Mouse (Mus musculus) B cell, adult 2 months (primary cell): Measurements from ENCODE around the gene Cdh4.

ENCODE experiments used
- DNase-seq, 2 experiments: peaks; one replicate each; pipeline ENCODE4 v3.0.0; 2022

Gene Cdh4

DNA sequence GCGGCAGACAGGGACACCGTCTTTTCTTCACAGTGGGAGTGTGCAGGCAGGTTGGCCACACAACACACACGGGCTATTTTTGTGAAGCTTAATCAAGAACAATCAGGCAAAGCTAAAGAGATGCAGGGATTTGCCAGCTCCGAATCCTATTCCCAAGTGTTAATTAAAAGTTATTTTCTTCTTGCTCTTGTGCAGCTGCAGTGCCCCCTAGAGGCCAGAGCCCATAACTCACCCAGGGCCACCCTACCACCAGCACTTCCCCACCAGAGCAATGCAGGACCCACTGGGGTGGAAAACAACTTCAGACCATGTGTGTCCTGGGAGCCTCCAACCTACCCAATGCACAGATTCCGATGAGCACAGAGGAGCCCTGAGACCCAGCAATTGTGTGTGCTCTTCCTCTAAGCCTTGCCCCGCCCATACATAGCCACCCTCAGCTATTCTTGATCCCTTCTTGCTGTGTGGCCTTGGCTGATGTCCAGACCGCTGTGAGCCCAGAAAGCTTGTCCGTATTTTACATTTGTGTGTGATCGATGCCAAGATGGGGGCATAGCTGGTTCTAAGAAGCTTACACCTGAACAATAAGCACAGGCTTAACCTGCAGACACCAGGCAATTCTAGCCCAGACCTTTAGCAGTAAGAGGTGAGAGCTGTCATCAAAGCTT is 435.5 kb downstream of the Cdh4 start:
- peak; percentile 58 to 63 for DNase-seq

DNA sequence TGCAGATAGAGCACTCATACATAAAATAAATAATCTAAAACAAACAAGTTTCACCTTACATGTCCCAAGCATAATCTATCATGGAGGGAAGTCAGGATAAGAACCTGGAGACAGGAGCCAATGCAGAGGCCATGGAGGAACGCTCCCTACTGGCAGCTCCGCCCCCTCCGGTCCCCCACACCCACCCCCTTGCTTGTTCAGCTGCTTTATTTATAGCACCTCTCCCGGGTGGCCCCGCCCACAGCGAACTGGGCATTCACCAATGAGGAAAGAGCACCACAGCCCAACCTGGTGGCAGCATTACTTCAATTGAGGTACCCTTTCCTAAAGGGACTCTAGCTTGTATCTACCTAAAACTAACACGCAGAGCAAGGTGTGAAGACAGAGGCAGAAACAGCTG is 442.3 kb downstream of the Cdh4 start:
- no peak for DNase-seq

DNA sequence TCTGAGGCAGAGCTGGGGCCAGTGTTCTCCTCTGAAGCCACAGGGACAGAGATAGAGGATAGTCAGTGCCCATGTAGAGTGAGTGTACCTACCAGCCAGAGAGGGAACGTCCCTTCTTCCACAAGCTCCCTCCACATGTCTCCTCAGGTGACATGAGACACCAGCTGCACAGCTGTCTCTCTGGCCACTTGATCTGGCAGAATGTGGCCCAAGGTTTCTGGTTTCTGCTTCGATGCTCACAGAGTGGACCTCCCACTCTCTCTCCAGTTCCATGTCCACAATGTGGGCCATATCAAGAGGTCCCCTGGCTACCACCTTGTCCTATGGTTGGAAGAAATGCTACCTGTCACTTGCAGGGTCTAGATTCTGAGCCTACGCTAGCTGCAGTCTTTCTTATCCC is 448.8 kb downstream of the Cdh4 start:
- DNase-seq = no peak

DNA sequence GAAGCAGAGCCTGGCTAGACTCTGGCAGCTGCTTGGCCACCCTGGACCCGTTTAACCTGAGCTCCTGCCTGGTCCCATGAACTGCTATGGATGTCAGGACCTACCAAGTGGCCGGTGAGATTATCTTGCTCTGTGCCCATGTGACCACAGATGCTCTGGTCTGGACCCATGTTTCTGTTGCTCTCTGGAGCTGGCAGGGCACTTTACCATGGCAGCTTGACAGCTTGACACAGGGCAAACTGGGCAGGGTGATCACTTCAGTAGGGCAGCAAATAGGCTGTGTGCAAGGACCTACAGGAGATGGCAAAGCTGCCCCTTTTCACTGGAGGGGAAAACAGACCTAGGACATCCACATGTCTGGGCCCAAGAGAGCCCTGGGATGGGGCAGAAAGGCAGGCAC is 454.7 kb downstream of the Cdh4 start:
- DNase-seq = no peak

DNA sequence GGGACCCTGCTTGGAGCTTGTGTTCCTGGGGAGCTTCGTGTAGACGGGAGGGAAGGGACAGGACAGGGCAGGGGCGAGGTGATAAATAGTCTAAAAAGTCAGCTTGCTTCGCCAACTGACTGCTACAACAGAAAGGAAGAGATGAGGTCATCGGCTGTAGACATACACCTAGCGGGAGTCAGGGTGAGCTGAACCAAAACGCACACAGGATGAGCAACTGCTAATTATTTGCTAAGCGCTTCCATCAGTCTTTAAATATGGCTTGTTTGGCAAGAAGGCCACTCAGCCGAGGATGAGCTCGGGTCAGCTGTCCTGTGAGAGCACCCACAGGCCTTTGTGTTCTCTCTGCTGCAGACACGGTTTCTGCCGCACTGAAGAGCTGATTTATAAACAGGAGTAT is 470.7 kb downstream of the Cdh4 start:
- no peak for DNase-seq

DNA sequence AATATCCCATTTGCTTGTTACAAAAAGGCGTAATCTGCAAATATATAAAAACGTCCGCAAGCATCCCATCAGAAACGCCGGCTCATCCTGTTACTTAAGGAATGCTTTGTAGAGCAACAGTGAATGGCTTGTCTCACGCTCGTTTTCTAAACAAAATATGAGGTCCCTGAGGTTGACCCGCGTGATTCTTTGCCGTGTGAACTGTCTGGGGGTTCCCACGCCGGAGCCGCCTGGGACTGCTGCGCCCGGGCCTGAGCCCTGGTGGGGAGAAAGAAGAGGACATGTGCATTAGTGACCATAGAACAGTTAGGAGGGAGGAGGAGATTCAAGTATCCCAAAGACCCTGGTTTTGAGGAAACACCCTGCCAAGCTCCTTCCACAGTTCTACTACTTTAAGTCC is 471.1 kb downstream of the Cdh4 start:
- no peak for DNase-seq

DNA sequence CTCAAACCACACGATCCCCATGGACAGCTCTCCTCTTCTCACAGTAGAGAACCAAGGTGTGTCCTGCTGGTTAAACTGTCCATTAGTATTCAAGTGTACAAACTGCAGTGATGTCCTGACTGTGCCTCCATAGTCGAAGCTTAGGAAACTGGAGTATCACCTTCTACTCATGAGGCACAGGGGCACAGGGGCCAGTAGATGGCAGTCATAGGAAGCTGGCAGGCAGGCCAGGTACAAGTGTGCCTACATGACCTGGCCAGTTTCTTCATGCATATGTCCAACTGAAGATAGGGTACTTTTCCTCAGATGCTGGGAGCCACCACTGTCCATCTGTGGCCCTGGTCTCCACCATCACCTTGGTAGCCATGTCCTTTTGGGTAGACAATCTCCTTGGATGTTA is 472.0 kb downstream of the Cdh4 start:
- no peak for DNase-seq

DNA sequence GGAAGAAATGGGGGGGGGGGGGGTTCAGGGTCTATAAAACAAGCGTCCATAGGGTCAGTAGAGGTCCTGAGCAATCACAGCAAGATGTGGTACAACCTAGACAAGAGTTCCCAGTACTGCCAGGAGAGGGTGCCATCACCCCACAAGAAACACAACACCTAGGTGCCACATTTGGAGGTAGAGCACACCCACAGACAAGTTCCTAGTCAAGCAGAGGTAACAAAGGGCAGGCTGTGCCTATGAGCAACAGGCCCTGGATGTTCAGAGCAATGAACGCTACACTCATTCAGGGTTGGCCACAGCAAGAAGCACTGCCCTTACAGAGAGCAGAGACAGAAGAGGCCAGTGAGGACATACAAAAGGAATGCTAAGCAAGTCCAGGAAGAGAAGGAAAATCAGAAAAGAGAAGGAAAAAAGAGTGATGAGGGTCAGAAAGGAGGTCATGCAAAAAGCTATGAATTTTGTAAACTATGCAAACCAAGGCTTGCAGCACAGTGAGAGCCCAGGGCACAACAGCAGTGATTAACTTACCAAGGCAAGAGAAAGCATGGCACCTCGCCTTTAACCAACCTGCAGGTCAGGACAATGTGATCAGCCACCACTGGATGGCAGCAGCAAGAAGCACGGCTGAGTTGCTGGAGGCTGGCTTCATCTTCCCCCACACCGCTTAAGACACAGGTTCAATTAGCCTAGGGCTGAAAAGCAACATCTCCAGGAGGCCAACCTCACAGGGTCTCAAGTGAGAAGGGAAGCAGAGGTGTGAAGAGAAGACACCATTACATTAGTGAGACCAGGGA is 474.8 kb downstream of the Cdh4 start:
- peak; percentile 78 to 82 for DNase-seq

DNA sequence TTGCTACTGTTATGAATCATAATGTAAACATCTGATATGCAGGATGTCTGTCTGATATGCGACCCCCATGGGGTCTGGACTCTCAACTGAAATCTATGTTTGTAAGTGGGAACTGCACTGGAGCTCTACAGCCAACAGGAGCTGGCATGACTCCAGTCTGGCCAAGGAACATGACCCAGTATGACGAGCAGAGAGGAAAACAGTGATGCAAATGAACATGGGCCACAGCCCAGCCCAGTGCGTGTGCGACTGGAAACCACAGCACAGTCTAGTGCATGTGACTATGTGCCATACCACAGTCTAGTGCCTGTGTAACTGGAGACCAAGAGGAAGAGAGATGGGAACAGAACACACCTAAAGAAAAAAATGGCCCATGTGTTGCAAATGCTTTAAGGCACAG is 477.8 kb downstream of the Cdh4 start:
- no peak for DNase-seq

DNA sequence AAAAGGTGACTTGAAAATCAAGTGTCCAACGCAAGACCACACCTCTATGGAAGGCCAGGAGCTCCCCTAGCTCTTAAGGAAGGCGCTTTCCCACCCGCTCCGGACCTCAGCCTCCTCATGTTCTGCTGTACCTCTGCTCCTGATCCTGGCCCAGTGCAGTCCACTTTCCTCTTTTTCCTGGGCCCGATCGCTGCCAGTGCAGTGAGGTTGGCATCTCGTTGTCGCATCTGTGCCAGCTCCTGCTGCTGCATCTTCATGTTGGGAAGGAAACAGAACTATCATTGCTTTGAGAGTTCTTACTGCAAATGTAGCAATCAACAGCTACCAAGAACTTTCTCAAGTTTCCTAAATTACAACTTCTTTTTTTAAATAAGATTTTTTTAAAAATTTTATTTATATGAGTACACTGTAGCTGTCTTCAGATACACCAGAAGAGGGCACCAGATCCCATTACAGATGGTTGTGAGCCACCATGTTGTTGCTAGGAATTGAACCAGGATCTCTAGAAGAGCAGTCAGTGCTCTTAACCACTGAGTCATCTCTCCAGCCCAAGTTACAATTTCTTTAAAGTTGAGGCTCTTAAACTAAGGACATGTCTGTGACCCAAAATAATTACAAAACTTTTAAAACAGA is 478.9 kb downstream of the Cdh4 start:
- DNase-seq = peak; percentile 9 to 12

DNA sequence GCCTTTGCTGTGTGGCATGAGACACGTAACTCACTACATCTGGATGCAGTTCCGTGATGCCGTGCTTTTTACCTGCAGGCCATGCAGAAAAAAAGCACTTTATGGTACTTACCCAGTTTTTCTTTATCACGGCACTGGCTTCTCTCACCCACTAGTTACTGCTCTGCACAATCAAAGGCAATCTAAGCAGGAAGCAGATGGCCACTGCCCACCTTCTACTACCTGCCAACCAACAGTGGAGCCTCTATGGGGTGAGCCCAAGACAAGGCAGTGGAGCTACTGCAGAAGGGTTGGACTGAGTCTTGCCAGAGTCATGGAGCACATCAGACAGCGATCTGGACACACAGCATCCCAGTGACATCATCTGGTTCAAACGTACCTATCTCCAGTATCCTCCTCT is 481.8 kb downstream of the Cdh4 start:
- no peak for DNase-seq

DNA sequence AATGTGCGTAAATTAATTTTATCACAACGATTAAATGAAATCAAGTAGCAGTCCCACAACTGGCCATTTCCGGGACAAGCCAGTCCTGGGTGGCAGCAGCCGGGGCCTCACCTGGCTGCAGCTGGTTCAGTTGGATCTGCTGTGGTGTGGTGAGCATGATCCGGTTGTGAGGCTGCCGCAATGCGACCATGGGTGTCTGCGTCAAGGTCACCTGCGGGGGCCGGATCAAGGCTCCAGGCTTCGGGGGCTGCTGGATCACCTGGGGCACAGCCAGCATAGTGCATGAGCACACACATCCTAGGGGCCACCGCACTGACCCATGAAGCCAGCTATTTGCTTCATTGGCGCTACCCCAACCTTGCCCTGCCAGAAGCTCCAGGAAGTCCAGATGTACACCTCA is 486.9 kb downstream of the Cdh4 start:
- DNase-seq = no peak

DNA sequence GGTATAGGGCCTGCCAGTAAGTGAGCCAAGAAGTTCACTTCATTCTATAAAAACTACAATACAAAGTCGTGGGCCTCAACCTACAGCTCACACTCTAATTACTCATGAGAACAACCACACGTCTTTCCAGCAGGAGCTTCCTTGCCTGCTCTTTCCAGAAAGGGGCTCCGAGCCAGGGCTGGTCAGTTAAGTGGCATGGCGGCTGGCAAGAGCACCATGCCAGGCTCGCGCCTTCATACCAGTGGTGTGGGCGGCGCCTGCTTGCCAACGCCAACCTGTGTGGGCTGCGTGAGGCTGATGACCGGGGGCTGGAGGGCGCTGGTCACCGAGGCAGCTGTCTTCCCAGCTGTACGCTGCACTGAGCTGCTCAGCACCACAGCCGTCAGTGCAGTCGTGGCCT is 489.5 kb downstream of the Cdh4 start:
- no peak for DNase-seq

DNA sequence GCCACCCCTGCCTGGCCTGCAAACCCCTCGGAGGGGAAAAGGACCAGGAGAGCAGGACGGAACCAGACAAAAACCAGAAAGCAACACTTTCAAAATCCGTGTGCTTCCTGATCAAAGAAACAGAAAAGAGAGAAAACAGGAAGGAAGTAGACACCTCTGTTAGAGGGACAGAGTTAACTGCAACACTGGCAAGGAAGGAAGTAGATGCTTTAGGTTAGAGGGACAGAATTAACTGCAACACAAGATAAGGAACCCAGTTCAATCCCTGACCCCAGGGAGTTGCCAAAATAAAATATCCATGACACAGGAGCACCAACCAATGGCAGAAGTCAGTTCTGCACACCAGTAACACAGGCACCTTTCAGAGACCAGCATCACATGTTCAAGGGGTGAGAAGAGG is 491.9 kb downstream of the Cdh4 start:
- DNase-seq = no peak

DNA sequence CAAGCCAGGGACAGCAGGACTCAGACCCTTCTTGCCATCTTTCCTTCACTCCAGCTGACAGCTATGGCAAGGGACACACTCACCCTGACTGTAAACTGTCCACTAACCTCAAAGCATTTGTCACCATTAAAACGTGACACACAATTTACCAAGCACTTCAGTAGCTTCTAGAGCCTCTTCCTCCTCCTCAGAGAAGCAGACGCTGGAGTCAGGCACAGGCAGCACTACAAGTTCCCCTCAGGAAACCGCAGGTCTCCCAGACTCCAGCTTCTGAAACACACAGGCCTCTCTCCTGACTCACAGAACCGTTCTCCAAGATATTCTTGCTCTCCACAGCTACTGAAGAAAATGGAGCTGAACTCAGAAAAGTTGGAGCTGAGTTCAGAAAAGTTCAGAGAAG is 494.9 kb downstream of the Cdh4 start:
- DNase-seq = no peak

DNA sequence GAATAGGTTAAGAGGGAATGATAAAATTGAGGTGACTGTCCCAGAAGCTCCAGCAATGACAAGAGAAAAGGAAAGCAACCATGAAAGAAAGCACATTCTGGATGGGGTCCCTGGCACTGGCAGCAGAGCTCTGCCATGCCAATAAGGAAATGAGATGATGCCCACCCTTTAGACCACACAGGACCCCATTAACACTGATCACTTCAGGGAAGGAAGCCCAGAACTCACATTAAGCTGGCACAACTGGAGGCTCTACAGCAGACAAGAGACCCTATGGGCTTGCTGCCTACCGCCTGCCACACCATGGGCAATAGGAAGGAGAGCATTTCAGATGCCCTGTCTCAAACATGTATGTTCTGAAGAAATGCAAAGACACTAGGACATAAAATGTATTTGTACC is 499.5 kb downstream of the Cdh4 start:
- DNase-seq = no peak

DNA sequence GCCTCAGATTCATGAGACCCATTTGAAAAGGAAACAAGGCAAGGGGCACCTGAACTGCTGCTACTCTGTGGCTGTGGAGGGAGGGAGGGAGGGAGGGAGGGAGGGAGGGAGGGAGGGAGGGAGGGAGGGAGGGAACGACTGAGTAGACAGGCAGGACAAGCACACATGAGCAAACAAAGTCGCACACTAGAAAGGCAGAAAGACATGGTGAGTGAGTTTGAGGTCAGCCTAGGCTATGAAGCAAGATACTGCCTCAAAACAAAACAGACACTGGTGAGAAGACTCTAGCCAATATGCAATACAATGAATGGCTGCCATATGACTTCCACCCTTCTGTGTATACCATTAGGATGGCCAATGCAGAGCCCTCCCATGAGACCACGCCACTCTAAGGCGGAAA is 502.8 kb downstream of the Cdh4 start:
- peak in 1 of 2 experiments; percentile 20 for DNase-seq

DNA sequence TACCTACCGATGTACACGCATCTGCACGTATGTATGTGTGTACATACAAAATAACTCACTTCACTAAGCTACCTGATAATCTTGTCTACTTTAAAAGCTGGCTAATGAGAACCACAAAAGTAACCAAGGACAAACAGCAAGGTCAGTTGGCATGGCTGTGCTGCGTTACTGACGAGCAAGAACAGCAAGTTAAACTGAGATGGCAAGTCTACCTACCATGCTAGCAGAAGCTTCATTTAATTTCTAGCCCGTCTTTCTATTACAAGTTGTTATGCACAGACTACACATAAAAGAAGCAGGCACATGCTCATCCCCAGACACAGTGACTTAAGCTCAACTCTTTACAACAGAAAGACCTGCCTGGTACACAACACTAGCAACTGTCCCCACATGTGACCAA is 504.3 kb downstream of the Cdh4 start:
- no peak for DNase-seq

DNA sequence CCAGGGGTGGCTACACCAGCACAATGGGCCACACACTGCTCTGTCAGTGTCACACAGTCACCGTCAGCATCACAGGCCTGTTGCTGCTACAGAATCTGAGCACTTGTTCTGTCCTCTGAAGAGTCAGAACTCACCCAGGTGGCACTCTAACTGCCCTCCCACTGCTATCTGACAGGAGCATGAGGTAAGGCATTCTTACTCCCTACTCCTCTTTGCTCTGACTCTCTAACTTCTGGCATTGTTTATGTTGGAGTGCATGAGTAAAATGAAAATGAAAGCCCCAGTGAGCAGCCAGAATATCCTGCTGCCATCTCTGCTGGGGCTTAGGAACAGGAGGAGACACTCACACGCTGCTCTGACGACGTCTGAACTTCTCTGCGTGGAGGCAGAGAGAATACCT is 505.4 kb downstream of the Cdh4 start:
- DNase-seq = no peak

DNA sequence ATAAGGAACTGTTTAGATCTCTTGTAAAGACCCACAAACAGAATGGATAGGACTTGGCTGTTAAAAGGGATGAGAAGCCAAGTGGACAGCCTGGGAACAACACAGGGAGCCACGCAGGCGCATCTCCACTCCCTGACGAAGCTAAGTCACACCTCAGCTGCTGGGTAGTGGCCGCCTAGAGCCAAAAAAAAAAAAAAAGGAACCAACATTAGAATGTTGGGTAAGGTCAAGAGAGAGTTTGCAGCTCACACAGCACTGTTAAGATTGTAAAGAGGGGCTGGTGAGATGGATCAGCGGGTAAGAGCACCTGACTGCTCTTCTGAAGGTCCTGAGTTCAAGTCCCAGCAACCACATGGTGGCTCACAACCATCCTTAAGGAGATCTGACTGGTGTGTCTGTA is 506.6 kb downstream of the Cdh4 start:
- DNase-seq = peak in 1 of 2 experiments; percentile 8
